Mouse (Mus musculus) layer of hippocampus, postnatal 10 days (tissue): ENCODE results near the gene Snai1. TPM values are rescaled to one million over a fixed set of nuclear protein-coding genes. Genes with fewer than 3 reads are reported as not detected.

Experiments
- DNase-seq, 2 experiments: peaks; one replicate each; pipeline ENCODE4 v3.0.0; 2021; ENCODE audit warnings: low spot score in 2 of 2
- total RNA-seq, 2 experiments: library from RNA; stranded (reverse); gene quantifications; 2 replicates each; pipeline ENCODE4 v1.2.3; 2021

Gene Snai1
- total RNA-seq, 2 experiments from 2014 or later: 1.5 to 1.7 TPM

DNA sequence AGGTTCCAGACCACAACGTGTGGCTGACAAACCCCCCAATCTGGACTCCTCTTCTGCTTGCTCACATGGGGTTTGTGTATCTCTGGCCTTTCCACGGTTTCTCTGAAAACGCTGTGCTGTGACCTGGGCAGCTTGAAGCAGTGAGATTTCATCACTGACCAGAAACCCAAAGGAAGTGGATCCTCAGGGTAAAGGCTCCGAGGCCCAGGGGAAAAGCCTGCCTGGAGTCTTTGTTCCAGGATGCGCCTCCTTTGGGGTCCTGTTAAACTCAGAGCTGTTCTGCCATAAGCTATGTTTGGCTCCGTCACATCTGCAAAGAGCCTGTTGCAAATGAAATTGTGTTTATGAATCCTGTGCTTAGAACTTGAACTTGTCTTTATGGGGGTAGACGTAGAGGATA lies 11.0 kb downstream of the Snai1 start:
- DNase-seq: no peak

DNA sequence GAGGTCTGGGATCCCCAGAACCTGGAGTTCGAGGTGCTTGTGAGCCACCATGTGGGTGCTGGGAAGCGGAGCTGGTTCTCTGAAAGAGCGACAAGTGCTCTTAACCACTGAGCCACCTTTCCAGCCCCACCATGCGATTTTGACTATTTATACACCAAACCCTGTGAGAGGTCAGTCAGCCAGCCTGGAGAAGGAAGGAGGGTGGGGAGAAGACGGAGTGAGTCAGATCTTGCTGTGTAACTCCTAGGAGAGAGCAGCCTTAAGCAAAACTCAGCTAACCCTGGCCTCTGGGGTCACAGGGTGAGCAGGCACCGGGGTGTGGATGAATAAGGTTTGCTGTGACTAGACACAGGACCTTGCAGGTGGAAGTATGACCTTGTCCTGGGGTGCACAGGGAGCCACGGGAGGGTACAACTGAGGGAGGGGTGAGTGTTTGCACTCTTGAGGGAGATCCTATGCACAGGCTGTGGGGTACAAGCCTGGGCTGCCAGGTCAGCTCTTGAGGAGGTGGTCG lies 12.4 kb downstream of the Snai1 start:
- DNase-seq: no peak

DNA sequence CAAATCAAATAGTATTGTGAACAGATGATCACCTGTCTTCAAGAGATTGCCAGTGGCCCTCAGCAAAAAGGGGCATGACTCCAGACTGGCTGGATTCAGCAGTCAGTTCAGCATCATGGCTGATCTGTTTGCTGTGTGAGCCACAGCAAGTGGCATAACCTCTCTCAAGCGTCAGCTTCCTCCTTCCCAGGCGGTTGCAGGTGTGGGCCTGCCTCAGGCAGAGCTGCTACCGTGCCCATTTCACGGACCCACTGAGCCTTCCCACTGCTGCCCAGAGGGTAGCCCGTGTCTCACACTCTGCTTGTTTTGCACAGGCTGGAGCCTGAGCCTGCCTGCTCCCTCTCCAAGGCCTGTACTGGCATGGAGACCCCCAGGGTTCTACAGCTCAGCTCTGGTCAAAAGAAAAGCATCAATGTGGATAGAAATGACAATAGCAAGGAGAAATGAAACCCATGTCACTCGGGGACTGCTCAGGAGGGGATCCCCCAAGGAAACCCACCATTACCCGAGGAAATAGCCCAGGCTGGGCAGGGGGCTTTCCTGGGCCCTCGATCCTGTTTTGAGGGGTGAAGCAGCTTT lies 13.4 kb downstream of the Snai1 start:
- DNase-seq: no peak

DNA sequence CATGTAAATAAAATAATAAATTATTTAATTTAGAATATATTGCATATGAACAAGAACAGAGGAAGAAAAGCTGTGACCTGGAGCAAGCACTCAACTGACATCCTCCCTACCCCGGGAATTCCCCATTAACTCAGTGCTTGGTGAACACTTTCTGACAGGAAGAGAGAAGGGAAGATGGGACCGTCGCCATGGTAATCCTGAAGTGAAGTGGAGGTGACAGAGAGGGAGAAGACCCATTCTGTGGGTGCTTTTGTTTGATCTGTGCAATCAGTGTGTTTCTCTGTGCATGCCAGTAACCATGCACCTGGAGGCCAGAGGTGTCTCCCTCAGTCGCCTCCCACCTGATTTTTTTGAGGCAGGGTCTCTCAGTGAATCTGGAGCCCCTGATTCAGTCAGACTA lies 14.3 kb downstream of the Snai1 start:
- no peak for DNase-seq

DNA sequence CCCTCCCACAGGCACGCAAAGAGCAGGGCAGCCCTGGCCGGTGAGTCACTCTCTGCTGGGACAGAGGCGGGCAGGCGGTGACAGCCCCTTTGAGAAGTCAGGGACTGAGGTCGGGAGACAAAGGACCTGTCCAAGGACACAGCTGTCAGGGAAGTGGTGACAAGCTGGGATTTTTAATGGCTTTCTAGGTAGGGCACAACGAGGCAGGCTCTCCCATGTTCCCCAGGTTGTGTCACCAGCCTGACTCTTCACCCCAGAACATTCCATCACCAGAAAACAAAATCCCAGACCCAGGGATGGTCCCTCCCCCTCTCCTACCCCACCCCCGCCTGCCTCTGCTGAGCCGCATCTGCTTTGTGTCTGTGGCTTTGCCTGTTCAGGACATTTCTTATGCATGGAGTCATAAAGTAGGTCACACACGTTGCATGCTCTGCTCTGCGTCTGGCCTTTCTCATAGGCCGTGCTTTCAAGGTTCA lies 15.0 kb downstream of the Snai1 start:
- no peak for DNase-seq

DNA sequence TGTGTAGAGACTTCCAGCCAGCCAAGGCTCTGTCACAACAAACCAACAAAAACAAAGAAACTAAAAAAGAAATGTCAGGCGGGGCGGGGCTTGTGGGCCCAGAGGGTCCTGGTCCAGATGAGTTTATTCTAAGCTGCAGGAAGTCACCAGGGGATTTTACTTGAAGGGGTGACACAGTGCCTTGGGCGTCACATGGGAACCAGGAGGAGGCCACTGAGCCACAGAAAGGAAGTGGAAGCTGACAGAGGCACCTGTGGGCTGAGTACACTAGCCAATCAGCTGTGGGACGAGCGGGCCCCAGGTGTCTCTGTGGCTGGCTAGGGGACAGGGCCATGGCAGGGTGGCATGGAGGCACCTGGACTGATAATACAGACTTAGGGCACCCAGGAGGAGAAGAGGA lies 17.8 kb downstream of the Snai1 start:
- DNase-seq: no peak

DNA sequence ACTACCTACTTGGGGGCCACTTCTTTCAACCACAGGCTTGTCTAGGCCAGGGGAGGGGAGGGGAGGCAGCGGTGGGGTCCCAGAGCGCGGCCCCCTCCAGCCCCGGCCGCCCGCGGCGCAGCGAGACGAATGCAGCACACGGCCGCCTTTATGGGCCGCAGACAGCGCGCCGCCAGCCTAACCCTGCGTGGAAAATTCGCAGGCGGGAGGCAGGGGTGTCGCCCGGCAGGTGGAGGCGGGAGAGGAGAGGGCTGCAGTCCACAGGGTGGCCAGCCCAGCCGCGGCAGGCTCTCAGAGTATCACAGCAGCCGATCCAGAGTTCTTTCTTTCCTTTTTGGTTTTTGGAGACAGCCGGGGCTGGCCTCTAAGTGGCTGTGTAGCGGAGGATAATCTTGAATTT lies 21.4 kb downstream of the Snai1 start:
- no peak for DNase-seq

DNA sequence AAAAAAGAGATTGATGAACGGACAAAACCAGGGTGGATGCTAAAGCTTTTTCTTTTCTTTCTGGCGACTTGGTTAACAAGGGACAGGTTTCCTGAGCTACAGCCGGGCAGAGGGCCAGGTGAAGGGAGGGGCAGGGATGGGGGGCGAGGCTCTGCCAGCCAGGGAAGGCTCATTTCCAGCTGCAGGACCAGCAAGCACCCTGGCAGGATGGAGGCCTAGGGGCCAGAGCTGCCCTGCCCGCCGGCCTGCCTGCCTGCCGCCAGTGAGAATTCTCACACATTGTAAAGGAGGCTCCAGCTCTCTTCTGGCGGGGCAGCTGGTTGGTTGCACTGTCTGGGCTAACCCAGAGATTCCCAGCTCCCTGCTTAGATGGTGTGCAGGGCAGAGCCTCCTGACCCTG lies 24.1 kb downstream of the Snai1 start:
- peak in 1 of 2 experiments; percentile 45 for DNase-seq

DNA sequence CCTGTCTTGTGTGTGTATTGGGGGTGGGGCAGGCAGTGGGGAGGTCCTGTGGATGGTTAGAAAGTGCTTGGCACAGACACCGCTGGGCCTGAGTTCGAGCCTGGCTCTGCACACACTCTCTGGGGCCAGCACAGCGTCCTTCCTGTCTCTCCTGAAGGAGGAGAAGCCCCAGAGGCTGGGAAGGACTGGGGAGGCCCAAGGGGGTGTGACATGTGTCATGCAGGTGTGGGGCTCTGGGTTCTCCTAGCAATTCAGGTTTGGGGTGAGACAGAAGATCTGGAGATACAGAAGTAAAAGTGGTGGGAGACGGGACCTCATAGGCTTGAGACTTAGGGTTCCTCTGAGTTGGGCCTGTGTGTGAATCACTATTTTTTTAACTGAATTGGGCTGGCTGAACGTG lies 25.0 kb downstream of the Snai1 start:
- DNase-seq: no peak

DNA sequence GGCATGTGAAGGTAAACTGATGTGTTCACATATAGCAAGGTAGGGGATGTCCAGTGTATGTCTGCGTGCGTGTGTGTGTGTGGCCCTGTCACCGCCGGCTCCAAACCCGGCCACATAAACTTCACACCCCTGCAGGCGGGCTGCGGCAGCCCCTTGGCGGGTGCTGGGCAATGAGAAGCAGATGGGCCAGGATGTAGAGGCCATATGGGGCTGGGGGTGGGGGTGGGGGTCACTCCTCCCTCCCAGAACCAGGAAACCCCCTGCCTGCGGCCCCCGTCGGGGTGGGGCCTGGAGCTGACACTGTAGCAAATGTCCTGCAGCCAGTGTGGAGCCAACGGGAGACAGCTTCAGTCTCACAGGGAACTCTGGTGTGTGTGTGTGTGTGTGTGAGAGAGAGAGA lies 25.7 kb downstream of the Snai1 start:
- no peak for DNase-seq

DNA sequence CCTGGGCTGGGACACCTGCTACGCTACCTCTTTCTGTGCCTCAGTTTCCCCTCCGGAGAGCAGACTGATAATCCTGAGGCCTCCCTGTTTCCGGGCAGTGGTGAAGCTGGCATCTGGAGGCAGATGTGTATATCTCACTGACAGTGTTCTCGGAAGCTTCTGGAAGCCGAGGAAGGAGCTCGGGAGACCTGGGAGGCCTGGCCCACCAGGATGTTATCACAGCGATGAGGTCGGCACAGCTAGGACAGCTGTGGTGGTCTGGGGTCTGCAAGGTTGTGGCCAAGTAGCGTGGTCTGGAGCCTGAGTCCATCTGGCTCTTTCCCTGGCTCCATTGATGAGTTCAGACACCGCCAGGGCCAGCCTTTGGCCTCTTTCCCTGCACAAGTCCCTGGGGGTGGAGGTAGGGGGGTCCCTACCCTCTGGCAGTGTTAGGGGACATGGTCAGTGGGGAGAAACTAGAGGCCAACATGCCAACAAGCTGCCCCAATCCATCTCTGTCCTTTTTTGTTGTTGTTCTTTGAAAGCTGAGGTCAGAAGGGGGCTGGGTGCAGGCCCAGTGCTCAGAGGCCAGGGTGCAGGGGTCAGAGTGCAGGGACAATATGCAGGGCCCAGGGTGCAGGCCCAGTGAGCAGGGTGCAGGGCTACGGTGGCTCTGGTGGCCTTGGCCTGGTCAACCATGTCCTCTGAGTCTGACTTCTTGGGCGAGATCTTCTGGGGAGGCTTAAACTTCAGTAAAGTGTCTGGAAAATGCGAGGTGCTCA lies 26.7 kb downstream of the Snai1 start:
- DNase-seq: no peak

DNA sequence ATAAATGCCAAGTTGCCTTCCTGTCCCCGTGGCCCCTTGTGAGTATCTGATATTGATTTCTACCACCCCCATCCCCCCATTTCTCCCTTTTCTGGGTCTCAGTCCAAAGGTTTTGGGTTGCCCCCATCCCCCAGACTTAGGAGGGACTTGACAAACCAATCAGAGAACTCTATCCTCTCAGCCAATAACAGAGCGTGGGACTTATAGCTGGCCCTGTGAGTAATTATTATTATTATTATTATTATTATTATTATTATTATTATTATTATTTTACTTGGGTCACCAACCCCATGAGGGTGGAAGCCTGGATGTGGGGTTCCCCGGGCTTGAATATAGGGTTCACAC lies 27.3 kb downstream of the Snai1 start:
- no peak for DNase-seq

DNA sequence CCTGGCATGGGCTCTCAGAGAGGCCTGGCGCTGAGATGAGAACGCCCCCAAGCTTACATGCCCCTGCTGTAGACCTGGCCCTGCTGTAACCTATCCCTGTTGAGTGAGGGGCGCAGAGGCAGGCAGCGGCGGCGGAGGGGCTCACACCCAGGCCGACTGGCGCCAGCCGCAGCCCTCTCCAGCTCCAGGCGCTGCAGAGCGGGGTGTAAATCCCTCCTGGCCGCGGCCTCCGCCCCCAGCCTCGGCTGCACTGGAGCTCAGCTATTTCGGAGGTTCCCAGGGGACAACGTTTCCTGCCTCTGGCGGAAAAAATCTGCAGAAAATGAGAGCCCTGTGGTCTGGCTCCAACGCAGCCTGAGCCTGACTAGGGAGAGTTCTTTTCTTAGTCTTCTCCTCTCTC lies 27.7 kb downstream of the Snai1 start:
- DNase-seq: no peak

DNA sequence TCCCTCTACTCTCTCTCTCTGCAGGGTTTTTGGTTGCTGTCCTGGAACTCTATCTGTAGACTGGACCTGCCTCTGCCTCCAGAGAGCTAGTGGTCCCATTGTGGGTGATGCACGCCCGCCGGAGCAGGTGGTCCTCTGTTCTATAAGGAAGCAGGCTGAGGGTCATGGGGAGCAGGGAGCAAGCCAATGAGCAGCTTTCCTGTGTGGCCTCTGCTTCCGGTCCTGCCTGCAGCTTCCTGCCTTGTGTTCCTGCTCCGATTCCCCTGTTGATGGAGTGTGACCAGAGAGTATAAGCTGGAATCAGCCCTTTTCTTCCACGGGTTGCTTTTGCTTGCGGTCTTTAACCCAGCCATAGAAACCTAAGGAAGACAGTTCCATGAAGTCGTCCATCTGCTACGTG lies 30.1 kb downstream of the Snai1 start:
- DNase-seq: no peak

DNA sequence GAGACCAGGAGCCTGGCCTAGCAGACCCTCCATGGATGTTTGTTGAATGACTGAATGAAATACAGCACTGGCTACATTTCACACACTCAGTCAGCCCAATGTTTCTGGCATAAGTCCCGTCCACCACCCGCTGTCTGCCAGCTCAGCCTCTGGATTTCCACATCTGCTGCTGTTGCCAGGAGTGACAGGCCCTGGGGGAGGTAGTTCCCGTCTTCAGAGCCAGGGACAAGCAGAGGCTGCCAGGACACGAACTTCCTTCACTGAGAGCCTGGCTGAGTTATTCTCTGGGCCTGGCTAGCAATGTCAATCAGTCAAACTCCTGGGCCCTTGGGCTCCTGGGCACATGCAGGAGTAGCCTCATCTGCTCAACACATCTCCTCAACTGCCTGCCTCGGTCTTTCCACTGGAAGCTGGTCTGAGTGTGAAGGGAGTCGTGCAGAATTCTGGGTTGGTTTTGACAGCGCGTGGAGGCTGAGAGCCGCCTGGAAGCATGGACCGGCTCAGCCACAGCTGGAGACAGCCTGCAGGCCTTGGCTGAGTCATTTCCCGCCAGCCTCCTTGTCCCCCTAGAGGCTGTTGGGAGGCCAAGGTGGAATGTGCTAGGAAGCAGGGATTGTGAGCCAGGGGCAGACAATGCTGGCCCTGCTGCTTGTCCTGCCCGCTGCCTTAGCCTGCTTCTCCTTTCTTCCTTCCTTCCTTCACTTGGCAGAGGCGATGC lies 32.1 kb downstream of the Snai1 start:
- peak; percentile 51 to 56 for DNase-seq

DNA sequence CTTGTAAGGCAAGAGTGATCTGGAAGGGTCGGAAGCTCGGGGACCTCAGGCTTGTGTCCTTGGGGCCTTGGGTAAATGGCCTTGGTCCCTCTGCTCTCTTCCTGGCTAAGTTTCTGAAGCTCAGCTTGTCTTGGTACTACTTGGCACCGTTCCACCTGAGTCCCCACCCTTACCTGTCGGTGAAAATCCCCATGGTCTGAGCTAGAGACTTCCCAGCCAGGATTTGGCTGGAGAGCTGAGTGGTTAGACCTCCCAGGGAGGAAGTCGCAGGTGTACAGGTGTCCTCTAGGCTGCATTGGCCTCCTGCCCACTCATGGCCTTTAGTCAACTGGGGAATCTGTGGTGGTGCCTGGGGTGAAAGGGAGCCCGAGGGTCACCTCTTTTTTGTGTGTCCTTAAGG lies 32.8 kb downstream of the Snai1 start:
- no peak for DNase-seq

DNA sequence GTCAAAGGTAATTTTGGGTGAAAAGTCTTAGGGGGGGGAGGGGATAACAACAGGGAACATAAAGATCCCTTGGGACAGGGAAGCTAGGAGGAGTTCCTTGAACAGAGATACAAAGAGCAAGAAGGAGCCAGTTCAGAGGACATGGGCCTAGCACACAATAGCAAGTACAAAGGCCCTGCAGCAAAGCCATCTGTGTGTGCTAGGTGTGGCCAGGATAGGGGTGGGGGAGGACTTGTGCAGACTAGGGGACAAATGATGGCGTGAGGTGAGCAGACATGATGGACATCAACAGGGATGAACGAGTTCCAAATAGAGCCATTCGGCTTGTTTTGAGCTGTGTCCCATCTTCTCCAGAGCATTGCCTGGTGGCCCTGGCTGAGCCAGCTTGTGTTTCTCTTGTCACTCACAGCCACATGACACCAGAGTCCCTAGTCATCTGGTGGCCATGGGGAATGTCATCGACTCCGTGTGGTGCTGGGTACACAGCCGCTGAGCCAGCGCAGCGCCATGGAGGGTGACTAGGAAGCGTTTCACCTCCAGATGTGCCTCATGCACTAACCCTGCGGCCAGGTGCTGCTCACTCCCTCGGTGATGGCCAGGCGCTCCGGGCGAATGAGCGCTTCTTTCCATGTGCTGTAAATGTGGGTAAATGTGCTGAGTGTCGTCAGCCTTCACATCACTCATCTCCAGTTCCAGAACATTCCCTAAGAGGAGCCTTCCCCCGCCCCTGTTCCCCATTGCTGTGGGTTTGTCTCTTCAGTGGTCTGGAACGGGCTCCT lies 33.6 kb downstream of the Snai1 start:
- DNase-seq: no peak

DNA sequence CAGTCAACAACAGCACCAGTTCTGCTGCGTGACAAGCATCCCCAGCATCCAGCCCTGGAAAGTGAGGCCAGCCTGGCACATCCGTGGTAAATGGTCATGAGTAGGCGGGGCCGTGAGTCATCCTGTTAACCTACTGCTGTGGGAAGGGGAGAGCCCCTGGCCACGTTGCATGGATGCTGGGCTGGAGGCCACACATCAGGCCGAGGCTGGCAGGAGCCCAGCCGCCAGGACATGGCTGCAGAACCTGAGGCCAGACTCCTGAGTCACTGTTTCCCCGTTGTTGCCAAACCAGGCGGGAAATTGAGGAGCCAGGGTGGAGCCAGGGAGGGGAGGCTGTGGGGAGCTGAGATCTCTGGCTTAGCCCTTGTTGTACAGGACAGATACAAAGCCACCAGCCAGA lies 36.8 kb downstream of the Snai1 start:
- DNase-seq: no peak

DNA sequence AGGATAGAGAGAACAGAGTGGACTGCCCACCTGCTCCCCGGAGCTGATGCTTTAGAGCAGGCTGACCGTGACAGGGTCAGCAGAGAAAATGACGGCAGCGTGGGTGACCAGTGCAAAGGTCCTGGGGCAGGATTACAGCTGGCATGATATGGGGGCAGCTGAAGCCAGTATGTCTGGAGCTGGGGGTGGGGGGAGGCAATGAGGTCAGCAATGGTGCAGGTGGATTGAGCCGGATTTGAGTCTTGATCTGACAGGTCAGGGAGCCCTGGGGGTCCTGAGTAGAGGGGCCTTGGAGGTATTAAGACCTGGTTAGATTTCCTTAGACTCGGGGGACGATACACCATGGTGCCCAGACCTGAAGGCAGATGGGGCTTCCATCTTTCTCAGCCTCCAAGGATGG lies 37.6 kb downstream of the Snai1 start:
- no peak for DNase-seq

DNA sequence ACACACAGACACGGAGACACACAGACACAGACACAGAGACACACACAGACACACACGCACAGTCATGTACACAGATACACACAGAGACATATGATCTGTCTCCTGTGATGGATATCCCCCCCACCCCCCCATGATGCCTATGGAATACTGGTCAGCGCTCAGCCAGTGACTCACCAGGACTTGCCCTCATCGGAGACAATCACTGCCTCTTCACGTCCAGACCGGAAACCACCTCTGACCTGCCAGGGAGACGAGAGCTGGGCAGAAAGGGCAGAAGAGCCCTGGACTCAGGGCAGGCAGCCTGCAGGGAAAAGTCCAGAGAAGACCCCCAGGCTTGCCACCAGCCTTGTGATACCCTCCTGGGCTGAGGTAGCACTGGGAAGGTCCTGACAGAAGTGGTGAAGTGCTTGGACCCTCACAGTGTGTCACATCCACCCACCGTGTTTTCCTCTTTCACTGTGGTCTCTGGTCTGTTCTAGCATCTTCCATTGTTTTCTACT lies 38.2 kb downstream of the Snai1 start:
- DNase-seq: no peak

DNA sequence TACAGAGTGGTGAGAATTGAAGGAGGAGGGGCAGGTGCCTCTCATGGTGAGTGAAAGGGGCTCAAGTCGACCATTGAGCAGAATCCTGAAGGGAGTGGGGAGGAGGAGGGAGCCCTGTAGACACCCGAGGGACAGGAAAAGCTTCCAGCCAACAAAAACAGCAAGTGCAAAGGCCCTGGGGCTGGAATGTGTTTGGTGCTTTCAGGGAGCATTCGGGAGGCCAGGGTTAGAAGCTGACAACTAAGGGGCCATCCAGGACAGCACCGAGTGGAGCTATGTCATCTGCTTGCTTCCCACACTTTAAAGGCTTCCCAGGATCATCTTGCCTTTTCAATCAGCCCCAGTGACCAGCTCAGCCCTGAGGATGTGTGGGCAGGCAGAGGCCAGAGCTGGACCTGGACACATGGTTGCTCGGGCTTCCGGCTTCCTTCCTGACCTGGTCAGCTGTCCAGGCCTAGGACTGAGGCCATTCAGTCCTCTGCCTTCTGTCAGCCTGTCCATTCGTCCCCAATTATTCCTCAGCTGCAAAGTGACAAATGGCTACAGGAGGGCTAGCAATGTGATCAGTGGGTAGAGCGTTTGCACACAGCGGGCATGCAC lies 39.3 kb downstream of the Snai1 start:
- DNase-seq: no peak
